Mouse (Mus musculus) kidney, adult 9 months (tissue): ENCODE results near the gene Prl2a1.
"Not testable (repeated sequence)": the region's sequence is repeated elsewhere in the genome, so short reads cannot be mapped to it uniquely, and the experiment has no call there.

ENCODE experiments used
- DNase-seq: peaks from one replicate; pipeline ENCODE4 v3.0.0; 2022

Prl2a1 gene

GRCm38 (mm10) chr13:27801354-27801753, at the start of gene Prl2a1:
Gene Prl2a1 (plus strand): TSS chr13:27801654.
- DNase-seq, result no peak

- DNase-seq, result not testable (repeated sequence)
These were observed 20.8 kb upstream of the Prl2a1 start, which contains the start of gene Prl7c1 for GRCm38 (mm10) chr13:27780704-27781103. Gene Prl7c1 (minus strand): TSS chr13:27780804.

GRCm38 (mm10) chr13:27799303-27799702, 2.2 kb upstream of the Prl2a1 start:
- DNase-seq, result no peak

GRCm38 (mm10) chr13:27802765-27803164, 1.3 kb downstream of the Prl2a1 start:
- no peak for DNase-seq

GRCm38 (mm10) chr13:27849042-27849441, 47.6 kb downstream of the Prl2a1 start, which contains the start of gene Prl2c1:
Gene Prl2c1 (plus strand): TSS chr13:27849342.
- no peak for DNase-seq
